Mouse (Mus musculus): ENCODE data around the gene Ager. TPM values are rescaled to one million over a fixed set of nuclear protein-coding genes. Genes with fewer than 3 reads are reported as not detected.

Ager gene
- 3.5 and 7.0 TPM in 2 replicates for polyA plus RNA-seq (2012; rRNA removed; ENCODE audit: low replicate concordance)

DNA sequence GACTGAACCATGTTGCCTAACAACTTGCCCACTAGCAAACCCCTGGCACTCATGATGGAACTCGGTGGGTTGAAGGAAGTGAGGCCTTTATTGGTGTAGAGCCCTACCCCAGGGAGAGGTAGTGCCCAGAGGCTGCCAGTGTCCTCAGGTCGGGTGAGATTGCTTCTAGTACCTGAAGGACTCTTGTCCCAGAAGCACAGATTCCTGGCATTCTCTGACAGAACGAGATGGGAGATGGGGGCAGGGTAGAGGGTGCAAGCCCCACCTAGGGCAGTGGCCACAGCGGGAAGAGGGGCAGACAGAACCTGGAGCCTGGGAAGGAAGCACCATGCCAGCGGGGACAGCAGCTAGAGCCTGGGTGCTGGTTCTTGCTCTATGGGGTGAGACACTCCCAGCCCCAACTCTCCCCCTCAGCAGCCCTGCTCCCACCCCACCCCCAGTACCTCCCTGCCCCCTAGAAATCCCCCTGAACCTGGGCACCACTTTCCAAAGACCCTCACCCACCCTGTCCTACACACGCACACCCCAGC, at the start of gene Ager:
TSS of gene Ager (plus strand) at position 297 of the 530 bp plus-strand sequence.

DNA sequence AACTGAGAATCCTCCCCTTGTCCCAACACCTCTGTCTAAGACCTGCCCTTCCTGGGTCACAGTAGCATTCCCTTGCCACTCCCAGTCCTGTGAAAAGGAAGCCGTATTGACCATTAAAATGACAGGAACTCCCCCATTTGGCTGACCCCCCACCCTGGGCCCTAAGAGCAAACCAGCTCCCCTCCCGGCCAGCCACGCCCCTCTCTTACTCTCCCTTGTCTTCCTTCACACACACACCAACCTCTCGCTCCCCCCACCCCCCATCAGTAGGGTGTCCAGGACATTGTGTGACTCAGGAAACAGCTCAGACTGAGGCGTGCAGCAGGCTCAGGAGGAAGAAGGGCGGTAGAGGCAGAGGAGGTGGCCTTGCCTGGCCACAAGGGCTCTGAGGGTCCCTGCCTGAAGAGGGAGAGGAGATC, 33.6 kb upstream of the Ager start, which contains the start of gene Notch4:
TSS of gene Notch4 (plus strand) at position 266 of the 419 bp plus-strand sequence.

DNA sequence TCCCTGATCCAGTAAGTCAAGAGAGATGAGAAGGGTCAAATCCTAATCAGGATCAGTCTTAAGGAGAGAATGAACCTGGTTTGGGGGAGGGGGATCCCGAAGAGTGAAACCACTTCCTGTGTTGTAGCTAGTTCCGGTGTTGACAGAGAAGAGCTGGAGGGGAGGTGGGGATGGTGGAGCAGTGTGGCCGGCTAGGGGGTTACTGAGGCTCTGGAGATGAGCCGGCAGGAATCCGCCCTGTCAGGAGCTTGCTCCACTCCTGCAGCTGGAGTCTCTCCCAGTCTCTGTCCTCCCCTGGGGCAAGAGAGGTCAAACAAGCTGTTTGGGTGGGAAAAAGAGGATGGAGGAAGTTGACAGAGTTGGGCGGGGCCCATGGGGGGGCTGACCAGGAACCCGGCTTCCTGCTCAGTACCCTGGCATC, 8.0 kb upstream of the Ager start, which contains the start of gene Gpsm3:
TSS of gene Gpsm3 (plus strand) at position 126 of the 421 bp plus-strand sequence.

DNA sequence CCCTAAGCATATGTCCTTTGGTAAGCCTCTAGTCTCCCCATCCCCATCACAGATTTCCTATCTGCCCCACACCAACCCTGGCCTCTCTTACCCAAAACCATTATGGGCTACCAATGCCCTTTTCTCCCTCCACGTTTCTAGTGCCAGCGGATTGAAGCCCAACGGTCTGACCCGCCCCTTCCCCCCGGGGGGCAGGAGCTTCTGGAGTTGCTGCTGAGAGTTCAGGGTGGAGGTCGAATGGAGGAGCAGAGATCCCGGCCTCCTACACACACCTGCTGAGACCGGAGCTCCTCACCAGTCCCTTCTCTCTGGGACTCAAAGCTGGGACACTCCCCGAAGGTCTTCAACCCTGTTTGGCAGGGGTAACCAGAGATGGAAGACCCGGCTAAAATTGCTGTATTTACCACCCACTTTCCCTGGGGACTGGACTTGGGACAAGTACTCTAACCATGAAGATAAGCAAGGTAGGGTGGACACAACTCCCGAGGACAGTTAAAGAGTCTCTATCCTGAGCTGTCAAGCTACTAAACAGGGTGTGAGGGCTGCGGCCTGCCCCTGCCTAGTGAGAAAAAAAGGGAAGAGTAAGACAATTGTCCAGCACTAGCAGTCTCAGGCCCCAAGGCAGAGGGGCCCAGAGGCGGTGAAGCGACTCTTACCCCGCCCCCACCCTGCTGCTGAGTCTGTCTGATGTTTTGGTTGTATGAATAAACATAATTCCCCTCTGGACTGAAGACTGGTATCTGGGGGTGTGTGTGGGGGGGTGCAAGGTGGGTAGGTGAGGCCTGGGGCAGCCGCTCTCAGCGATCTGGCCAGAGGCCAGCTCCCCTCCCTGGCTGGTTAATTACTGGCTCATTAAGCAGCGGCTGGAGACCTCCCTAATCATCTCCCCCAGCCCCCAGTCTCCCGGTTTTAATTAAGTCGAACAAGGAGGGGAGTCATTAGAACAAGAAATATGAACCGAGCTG, 6.4 kb upstream of the Ager start, which contains the start of gene Pbx2:
TSS of gene Pbx2 (plus strand) at position 238 of the 965 bp plus-strand sequence.

DNA sequence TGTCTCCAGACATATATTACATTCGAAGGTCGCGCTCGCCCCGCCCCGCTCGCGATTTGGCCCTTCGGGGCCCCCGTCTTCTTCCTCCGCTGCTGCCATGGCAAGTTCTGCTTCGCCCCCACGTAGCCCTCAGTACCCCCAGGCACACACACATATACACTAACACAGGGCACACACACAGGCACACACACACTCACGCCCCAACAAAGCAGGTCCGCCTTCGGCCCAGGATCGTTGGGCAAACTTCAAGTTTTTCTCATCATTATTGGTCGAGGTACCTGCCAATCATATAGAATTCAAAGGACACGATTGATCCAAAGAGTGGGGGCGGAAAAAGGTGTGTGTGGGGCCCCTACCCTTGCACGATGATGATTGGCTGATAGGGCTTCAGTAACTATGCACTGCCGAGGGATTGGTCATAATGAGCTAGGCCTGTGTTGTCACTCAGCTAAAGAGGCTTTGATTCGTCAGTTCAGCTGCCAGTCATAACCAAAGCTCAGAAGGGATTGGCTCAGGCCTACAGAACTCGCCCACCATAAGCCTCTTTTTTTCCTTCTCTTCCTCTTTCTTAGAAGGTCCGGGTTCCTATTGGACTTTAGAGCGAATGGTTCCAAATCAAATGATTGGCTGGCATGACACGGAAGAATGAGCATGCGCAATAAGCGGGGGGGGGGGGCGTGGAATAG, 5.9 kb downstream of the Ager start, which contains the start of gene Rnf5:
TSS of gene Rnf5 (minus strand) at position 316 of the 686 bp plus-strand sequence.

DNA sequence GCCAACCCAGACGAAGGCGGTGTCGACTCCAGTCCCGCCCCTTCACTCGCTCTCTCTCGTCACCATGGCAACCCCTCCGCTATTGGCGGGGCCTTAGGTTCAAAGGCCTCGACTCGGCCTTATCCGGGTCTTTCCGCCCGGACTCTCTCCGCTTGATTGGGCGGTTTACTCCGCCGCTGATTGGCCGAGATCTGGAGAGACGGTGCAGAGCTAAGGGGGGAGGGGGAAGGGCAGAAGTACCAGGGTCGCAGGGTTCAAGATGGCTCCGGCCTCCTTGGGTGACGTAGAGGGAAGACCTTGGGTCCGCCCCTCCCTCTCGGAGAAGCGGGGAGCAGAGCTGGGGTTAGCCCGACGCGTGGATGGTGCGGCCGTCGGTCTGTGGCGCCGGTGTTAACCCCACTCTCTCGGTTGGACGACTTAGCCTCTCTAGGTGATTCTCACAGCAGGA, 6.4 kb downstream of the Ager start, which contains the start of gene Agpat1:
TSS of gene Agpat1 (plus strand) at position 202 of the 448 bp plus-strand sequence.

DNA sequence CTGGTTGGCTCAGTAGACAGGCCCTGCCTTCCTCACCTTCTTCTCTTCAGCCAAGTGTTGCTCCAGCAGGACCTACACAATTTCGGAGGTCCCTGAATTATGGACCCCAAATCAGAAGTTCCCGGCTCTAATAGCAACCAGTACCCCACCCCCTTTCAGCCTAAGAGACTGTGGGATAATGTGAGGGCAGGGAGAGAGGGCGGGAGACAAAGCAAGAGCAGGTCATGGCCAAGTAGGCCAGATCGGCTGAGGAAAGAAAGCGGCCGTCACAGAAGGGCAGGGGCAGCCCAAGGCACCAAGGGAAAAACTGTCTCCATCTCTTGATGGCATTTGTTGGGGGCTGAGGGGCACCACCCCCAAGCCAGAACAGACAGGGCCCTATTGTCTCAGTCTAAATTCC, 18.2 kb downstream of the Ager start, which contains the start of gene Egfl8:
TSS of gene Egfl8 (minus strand) at position 101 of the 400 bp plus-strand sequence.

DNA sequence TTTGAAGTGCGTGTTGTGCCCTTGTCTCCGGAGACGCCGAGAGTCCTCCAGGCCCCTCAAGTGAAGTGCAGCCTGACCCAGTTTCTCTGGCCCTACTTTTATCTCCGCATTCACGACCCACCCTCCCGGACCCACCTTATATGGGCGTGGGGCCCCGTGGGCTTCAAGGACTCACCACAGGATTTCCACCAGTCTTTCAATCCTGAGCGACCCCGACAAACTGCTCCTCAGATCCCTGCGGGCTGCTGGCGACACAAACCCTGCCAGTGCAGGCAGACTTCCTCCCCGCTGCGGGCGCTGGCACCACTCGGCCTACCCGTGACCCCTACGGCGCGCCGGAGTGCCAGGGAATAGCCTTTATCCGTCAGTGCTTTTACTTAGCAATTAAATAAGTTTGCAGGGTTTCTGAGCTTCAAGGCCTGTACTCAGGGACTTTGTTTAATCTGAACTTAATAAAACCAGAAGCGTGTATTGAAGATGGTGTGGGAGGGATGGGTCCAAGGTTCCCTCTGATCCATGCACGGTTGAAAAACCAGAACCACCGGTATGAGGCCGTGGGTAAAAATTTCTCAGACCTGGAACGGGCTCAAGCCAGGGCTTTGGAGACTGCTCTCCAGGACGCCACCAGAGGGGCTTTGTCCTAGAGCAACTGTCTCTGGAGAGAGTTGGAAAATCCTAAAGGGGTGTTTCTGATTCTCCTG, 30.4 kb downstream of the Ager start, which contains the start of gene Ppt2:
TSS of gene Ppt2 (minus strand) at position 568 of the 701 bp plus-strand sequence.

DNA sequence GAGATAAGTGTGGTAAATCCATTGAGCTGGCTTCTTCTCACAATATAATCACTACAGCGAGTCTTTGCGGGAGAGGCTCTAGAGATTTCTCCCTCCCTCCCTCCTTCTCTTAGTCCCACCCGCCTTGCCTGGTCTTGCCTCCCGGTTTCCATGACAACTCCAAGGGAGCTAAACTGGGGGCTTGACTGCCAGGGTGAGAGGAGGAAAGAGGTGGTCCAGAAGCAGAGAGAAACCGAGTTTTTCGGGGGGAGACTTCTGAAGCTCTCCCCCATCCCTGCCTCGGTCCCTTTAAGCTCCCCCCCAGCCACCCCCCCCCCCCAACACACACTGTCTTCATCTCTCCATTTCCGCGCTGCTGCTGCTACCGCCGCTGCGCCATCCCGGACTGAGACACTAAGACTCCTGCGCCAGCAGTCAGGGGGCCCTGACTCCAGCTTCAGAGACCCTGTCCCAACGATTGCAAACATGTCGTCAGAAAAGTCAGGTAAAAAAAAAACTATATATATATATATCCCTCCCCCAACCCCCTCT, 31.6 kb downstream of the Ager start, which contains the start of gene Prrt1:
TSS of gene Prrt1 (plus strand) at position 313 of the 531 bp plus-strand sequence.

DNA sequence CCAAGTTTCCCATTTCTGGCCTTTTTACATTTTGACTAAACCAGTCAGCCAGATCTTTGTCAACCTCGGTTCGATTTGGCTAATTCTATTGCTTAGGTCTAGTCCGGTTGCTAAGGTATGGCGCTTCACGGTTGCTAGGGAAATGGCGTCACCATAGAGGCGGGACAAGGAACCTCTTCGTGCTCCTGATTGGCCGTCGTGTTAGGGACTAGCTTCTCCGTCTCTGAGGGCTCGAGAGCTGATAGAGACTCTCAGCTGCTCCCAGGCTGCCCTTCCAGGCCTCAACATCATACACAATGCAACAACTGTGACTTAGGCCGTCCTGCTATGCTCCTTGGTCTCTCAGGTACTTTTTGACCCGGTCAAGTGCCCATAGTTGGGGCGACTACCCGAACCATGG, 46.9 kb downstream of the Ager start, which contains the start of gene Fkbpl:
TSS of gene Fkbpl (plus strand) at position 157 of the 400 bp plus-strand sequence.

DNA sequence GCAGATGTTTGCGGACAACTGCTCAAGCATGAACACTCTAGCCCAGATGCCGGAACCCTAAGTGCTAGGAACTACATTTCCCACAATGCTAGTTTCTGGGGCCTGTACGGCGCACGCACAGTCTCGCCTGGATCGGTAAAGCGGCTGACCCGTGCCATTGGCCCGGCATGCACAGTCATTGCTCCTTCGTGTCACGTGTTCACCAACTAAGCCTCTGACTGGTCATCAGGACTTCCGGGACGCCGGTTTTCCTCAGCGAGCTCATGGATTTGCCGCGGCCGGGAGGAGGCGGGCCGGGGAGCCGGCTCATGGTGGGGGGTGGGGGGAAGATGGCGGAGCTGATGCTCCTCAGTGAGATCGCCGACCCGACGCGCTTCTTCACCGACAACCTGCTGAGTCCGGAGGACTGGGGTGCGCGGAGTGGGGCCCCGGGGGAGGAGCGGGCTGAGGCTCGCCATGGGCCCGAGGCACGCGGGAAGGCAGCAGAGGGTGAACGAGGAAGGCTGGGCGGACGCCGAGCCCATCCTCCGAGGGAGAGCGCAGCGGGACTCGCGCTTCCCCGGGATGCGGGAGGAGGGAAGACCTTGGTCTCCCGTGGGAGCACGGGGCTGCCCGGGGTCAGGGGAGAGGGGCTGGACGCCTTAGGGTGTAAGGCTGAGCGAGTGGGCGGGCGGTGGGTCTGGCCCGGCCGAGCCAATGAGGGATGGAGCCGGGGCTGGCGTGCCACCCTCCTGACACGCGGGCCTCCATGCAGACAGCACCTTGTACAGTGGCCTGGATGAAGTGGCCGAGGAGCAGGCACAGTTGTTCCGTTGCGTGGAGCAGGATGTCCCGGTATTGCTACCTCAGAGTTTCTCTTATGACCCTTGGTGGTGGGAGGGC, 49.5 kb downstream of the Ager start, which contains the start of gene Atf6b:
TSS of gene Atf6b (plus strand) at position 241 of the 882 bp plus-strand sequence.

Other genes starting within 250 kb of the Ager start
- 1.8 and 3.7 TPM in 2 replicates for gene Btnl2, start 243.0 kb upstream of the Ager start, polyA plus RNA-seq (2012; rRNA removed; ENCODE audit: low replicate concordance)
- 0.20 TPM in 2 replicates for gene Btnl1, start 220.7 kb upstream of the Ager start, polyA plus RNA-seq (2012; rRNA removed; ENCODE audit: low replicate concordance)
- 0.99 and 1.6 TPM in 2 replicates for gene BC051142, start 199.0 kb upstream of the Ager start, polyA plus RNA-seq (2012; rRNA removed; ENCODE audit: low replicate concordance)
- not detected in 2 replicates for gene Btnl4, start 120.5 kb upstream of the Ager start, polyA plus RNA-seq (2012; rRNA removed; ENCODE audit: low replicate concordance)
- not detected in 2 replicates for gene Btnl6, start 80.5 kb upstream of the Ager start, polyA plus RNA-seq (2012; rRNA removed; ENCODE audit: low replicate concordance)
- gene Notch4, start 33.6 kb upstream of the Ager start, polyA plus RNA-seq (2012; rRNA removed; ENCODE audit: low replicate concordance), result 24.6 and 49.4 TPM in 2 replicates
- gene Gpsm3, start 8.1 kb upstream of the Ager start, polyA plus RNA-seq (2012; rRNA removed; ENCODE audit: low replicate concordance), result 36.4 and 82.7 TPM in 2 replicates
- gene Pbx2, start 6.6 kb upstream of the Ager start, polyA plus RNA-seq (2012; rRNA removed; ENCODE audit: low replicate concordance), result 51.4 and 73.4 TPM in 2 replicates
- gene Rnf5, start 5.8 kb downstream of the Ager start, polyA plus RNA-seq (2012; rRNA removed; ENCODE audit: low replicate concordance), result 70.5 and 113 TPM in 2 replicates
- gene Agpat1, start 6.4 kb downstream of the Ager start, polyA plus RNA-seq (2012; rRNA removed; ENCODE audit: low replicate concordance), result 298 and 323 TPM in 2 replicates
- 5.0 and 5.6 TPM in 2 replicates for gene Egfl8, start 18.1 kb downstream of the Ager start, polyA plus RNA-seq (2012; rRNA removed; ENCODE audit: low replicate concordance)
- 45.7 and 50.6 TPM in 2 replicates for gene Ppt2, start 30.6 kb downstream of the Ager start, polyA plus RNA-seq (2012; rRNA removed; ENCODE audit: low replicate concordance)
- 16.4 and 33.2 TPM in 2 replicates for gene Prrt1, start 31.7 kb downstream of the Ager start, polyA plus RNA-seq (2012; rRNA removed; ENCODE audit: low replicate concordance)
- gene Fkbpl, start 46.9 kb downstream of the Ager start, polyA plus RNA-seq (2012; rRNA removed; ENCODE audit: low replicate concordance), result 4.5 and 7.3 TPM in 2 replicates
- 70.2 and 126 TPM in 2 replicates for gene Atf6b, start 49.3 kb downstream of the Ager start, polyA plus RNA-seq (2012; rRNA removed; ENCODE audit: low replicate concordance)
- gene Tnxb, start 72.7 kb downstream of the Ager start, polyA plus RNA-seq (2012; rRNA removed; ENCODE audit: low replicate concordance), result 74.4 and 107 TPM in 2 replicates
- gene C4b, start 146.0 kb downstream of the Ager start, polyA plus RNA-seq (2012; rRNA removed; ENCODE audit: low replicate concordance), result 184 and 192 TPM in 2 replicates
- 0.11 and 0.60 TPM in 2 replicates for gene Cyp21a1, start 206.7 kb downstream of the Ager start, polyA plus RNA-seq (2012; rRNA removed; ENCODE audit: low replicate concordance)
- 48.6 and 50.3 TPM in 2 replicates for gene Stk19, start 239.1 kb downstream of the Ager start, polyA plus RNA-seq (2012; rRNA removed; ENCODE audit: low replicate concordance)
- 72.8 and 80.9 TPM in 2 replicates for gene Dxo, start 239.2 kb downstream of the Ager start, polyA plus RNA-seq (2012; rRNA removed; ENCODE audit: low replicate concordance)

All from mammary gland, adult 2 months (tissue).